8 mouse cellular contexts compared by ENCODE assay signal in genomic region chr10:87596361-87597074, GRCm38 (mm10).
A peak's percentile ranks its signal among the peaks of the same experiment; 100 is the strongest.
DNase-seq lines count a peak whose midpoint lies in the region; ATAC-seq and TF ChIP-seq lines count a peak whose summit lies in the region.

No protein-coding gene starts in this region.

- no peak for ATAC-seq in liver, embryonic 11.5 days (replicated peaks; ENCODE audit: low FRiP score)
- ATAC-seq in embryonic facial prominence, embryonic 14.5 days (ENCODE audit: low read depth), result no peak
- ATAC-seq in limb, embryonic 14.5 days (ENCODE audit: low FRiP score, low read depth), result no peak
- peak; percentile 72 for ATAC-seq in neural tube, embryonic 13.5 days (ENCODE audit: low read depth)
- no peak for ATAC-seq in monocyte, adult 5-6 weeks (replicated peaks; ENCODE audit: insufficient number of reproducible peaks, low FRiP score, low TSS enrichment, poor library complexity, severe bottlenecking)

- H3K4me1 ChIP-seq in liver, embryonic 11.5 days (replicated peaks; ENCODE audit: control insufficient read depth, insufficient read depth, low read length), result no peaks in the 10 kb centered on the region
- no peaks in the 10 kb centered on the region for H3K4me1 ChIP-seq in embryonic facial prominence, embryonic 14.5 days (ENCODE audit: control insufficient read depth, insufficient read depth, low read length)
- no peaks in the 10 kb centered on the region for H3K4me1 ChIP-seq in limb, embryonic 14.5 days (ENCODE audit: control insufficient read depth, insufficient read depth, low read length)
- peaks cover 6% of the 10 kb centered on the region for H3K4me1 ChIP-seq in neural tube, embryonic 13.5 days (replicated peaks)

- WGBS in liver, embryonic 11.5 days, result 30% methylated on average over 5 of the region's 5 CpGs
- WGBS in embryonic facial prominence, embryonic 14.5 days, result 31% methylated on average over 5 of the region's 5 CpGs
- 30% methylated on average over 5 of the region's 5 CpGs for WGBS in limb, embryonic 14.5 days
- WGBS in neural tube, embryonic 13.5 days, result 45% methylated on average over 5 of the region's 5 CpGs

- H3K27me3 ChIP-seq in liver, embryonic 11.5 days (replicated peaks; ENCODE audit: control insufficient read depth, insufficient read depth, low read length), result no peaks in the 10 kb centered on the region
- H3K27me3 ChIP-seq in embryonic facial prominence, embryonic 14.5 days (replicated peaks; ENCODE audit: control insufficient read depth, insufficient read depth, low read length), result no peaks in the 10 kb centered on the region
- no peaks in the 10 kb centered on the region for H3K27me3 ChIP-seq in limb, embryonic 14.5 days (ENCODE audit: control insufficient read depth, insufficient read depth, low read length)
- H3K27me3 ChIP-seq in neural tube, embryonic 13.5 days, result no peaks in the 10 kb centered on the region

- H3K36me3 ChIP-seq in liver, embryonic 11.5 days (ENCODE audit: control insufficient read depth, insufficient read depth, low read length), result no peaks in the 10 kb centered on the region
- H3K36me3 ChIP-seq in embryonic facial prominence, embryonic 14.5 days (ENCODE audit: control insufficient read depth, insufficient read depth, low read length), result no peaks in the 10 kb centered on the region
- no peaks in the 10 kb centered on the region for H3K36me3 ChIP-seq in limb, embryonic 14.5 days (ENCODE audit: control insufficient read depth, insufficient read depth, low read length)
- no peaks in the 10 kb centered on the region for H3K36me3 ChIP-seq in neural tube, embryonic 13.5 days

- TF ChIP-seq POLR2A in limb, embryonic 14.5 days (IDR thresholded peaks at IDR 0.05; ENCODE audit: borderline replicate concordance, extremely low read depth, insufficient read depth, insufficient read length), result no peak

- H3K4me2 ChIP-seq in liver, embryonic 11.5 days, result no peak overlapping the region
- no peak overlapping the region for H3K4me2 ChIP-seq in embryonic facial prominence, embryonic 14.5 days (ENCODE audit: low read depth, low read length)
- no peak overlapping the region for H3K4me2 ChIP-seq in limb, embryonic 14.5 days (replicated peaks; ENCODE audit: low read depth, low read length, severe bottlenecking)
- H3K4me2 ChIP-seq in neural tube, embryonic 13.5 days, result peak overlapping the region; percentile 33

- no peak overlapping the region for H3K9ac ChIP-seq in liver, embryonic 11.5 days (ENCODE audit: low read depth, low read length)
- H3K9ac ChIP-seq in embryonic facial prominence, embryonic 14.5 days (ENCODE audit: low read depth, low read length), result no peak overlapping the region
- no peak overlapping the region for H3K9ac ChIP-seq in limb, embryonic 14.5 days (ENCODE audit: low read depth, low read length, severe bottlenecking)
- no peak overlapping the region for H3K9ac ChIP-seq in neural tube, embryonic 13.5 days

- DNase-seq in liver (peak; percentile 13), adipocyte (ENCODE audit: low spot score) (peak; percentile 56)
- DNase-seq in liver, embryonic 11.5 days (ENCODE audit: low spot score), result no peak
- DNase-seq in embryonic facial prominence, embryonic 14.5 days (ENCODE audit: low spot score), result peak; percentile 51
- DNase-seq in induced T-regulatory cell, adult 2 months (ENCODE audit: low read depth), result peak; percentile 37
- DNase-seq in limb, embryonic 14.5 days (ENCODE audit: low spot score), result peak; percentile 23

- no peaks in the 10 kb centered on the region for H3K9me3 ChIP-seq in liver, embryonic 11.5 days (ENCODE audit: control insufficient read depth, low read length)
- no peaks in the 10 kb centered on the region for H3K9me3 ChIP-seq in embryonic facial prominence, embryonic 14.5 days (ENCODE audit: control insufficient read depth, low read length)
- no peaks in the 10 kb centered on the region for H3K9me3 ChIP-seq in limb, embryonic 14.5 days (ENCODE audit: control insufficient read depth, low read length)
- no peaks in the 10 kb centered on the region for H3K9me3 ChIP-seq in neural tube, embryonic 13.5 days

- no peak overlapping the region for H3K27ac ChIP-seq in liver, embryonic 11.5 days (ENCODE audit: low read depth, low read length)
- no peak overlapping the region for H3K27ac ChIP-seq in embryonic facial prominence, embryonic 14.5 days (replicated peaks; ENCODE audit: low read depth, low read length)
- no peak overlapping the region for H3K27ac ChIP-seq in limb, embryonic 14.5 days (replicated peaks; ENCODE audit: low read depth, low read length)
- no peak overlapping the region for H3K27ac ChIP-seq in neural tube, embryonic 13.5 days (replicated peaks)

- no peak overlapping the region for H3K4me3 ChIP-seq in liver, embryonic 11.5 days (ENCODE audit: low read depth, low read length)
- H3K4me3 ChIP-seq in embryonic facial prominence, embryonic 14.5 days (ENCODE audit: low read depth, low read length), result no peak overlapping the region
- H3K4me3 ChIP-seq in limb, embryonic 14.5 days (replicated peaks; ENCODE audit: low read length), result no peak overlapping the region
- no peak overlapping the region for H3K4me3 ChIP-seq in neural tube, embryonic 13.5 days
